Mouse (Mus musculus) C2C12 (cell line): ENCODE measurements at regions not wholly inside any gene's neighbourhood (a gene's known extent, or its start where the extent isn't known, plus 50 kb on each side); places are given as distances from the start of the nearest gene placed in this dataset.

ENCODE experiments used
- H3K27me3 ChIP-seq: one replicate; pipeline ENCODE4 v1.6.1; 2011; ENCODE audit not compliant: control insufficient read depth, insufficient read depth, insufficient read length
- H3K36me3 ChIP-seq: one replicate; pipeline ENCODE4 v1.6.1; 2011; ENCODE audit not compliant: control insufficient read depth, insufficient read depth
- H3K4me3 ChIP-seq: one replicate; pipeline ENCODE4 v1.5.1; 2011; ENCODE audit warnings: mild to moderate bottlenecking, control low read depth; ENCODE audit not compliant: poor library complexity, insufficient read depth, severe bottlenecking
- H3K79me2 ChIP-seq: one replicate; pipeline ENCODE4 v1.6.1; 2011; ENCODE audit not compliant: control insufficient read depth, insufficient read depth
- H3K79me3 ChIP-seq: one replicate; pipeline ENCODE4 v1.6.1; 2011; ENCODE audit warnings: low read depth, control low read depth
- H3ac ChIP-seq: one replicate; pipeline ENCODE3; 2011; ENCODE audit warnings: low read depth; ENCODE audit not compliant: control insufficient read depth, insufficient read length
- CEBPB ChIP-seq: IDR thresholded peaks from one replicate; pipeline ENCODE4 v1.6.1; 2011; ENCODE audit warnings: low read depth, mild to moderate bottlenecking, control low read depth, moderate library complexity
- CTCF ChIP-seq: IDR thresholded peaks from one replicate; pipeline ENCODE4 v1.5.1; 2011; ENCODE audit not compliant: control insufficient read depth, insufficient read depth, insufficient read length
- FOSL1 ChIP-seq: IDR thresholded peaks from one replicate; pipeline ENCODE4 v1.8.0; 2011; ENCODE audit warnings: mild to moderate bottlenecking, low read length; ENCODE audit not compliant: poor library complexity, insufficient read depth, severe bottlenecking
- MAX ChIP-seq: IDR thresholded peaks from one replicate; pipeline ENCODE4 v1.6.1; 2011; ENCODE audit warnings: mild to moderate bottlenecking, control low read depth
- MYOD1 ChIP-seq: IDR thresholded peaks from one replicate; pipeline ENCODE4 v1.6.1; 2011; ENCODE audit warnings: low read depth; ENCODE audit not compliant: control insufficient read depth, insufficient read length
- MYOG ChIP-seq: IDR thresholded peaks from one replicate; pipeline ENCODE4 v1.6.1; 2011; ENCODE audit not compliant: control insufficient read depth, insufficient read length; ENCODE audit errors: extremely low read depth
- USF1 ChIP-seq: IDR thresholded peaks from one replicate; pipeline ENCODE4 v1.6.1; 2011; ENCODE audit warnings: low read depth, mild to moderate bottlenecking, control low read depth, moderate library complexity

- TF ChIP-seq USF1 (no peak), MYOG (no peak), CTCF (no peak), FOSL1 (no peak), MAX (no peak), MYOD1 (no peak), CEBPB (no peak)
- no peak overlapping the region for H3ac ChIP-seq
- no peaks in the 10 kb centered on the region for H3K79me3 ChIP-seq
- no peaks in the 10 kb centered on the region for H3K36me3 ChIP-seq
- H3K79me2 ChIP-seq, result no peaks in the 10 kb centered on the region
- no peak overlapping the region for H3K4me3 ChIP-seq
- H3K27me3 ChIP-seq, result peaks cover 8% of the 10 kb centered on the region
Measured at GRCm38 (mm10) chr19:6639681-6640080, 96.8 kb upstream of the Slc22a12 start.

GRCm38 (mm10) chr19:6633400-6633799 is 90.6 kb upstream of the Slc22a12 start:
- H3K79me3 ChIP-seq, result no peaks in the 10 kb centered on the region
- no peaks in the 10 kb centered on the region for H3K79me2 ChIP-seq
- peaks cover 11% of the 10 kb centered on the region for H3K27me3 ChIP-seq
- TF ChIP-seq MAX (no peak), FOSL1 (no peak), MYOG (no peak), MYOD1 (no peak), USF1 (no peak), CTCF (no peak), CEBPB (no peak)
- H3K4me3 ChIP-seq, result no peak overlapping the region
- H3ac ChIP-seq, result no peak overlapping the region
- no peaks in the 10 kb centered on the region for H3K36me3 ChIP-seq

GRCm38 (mm10) chr19:6631817-6632216 is 89.0 kb upstream of the Slc22a12 start:
- Histone ChIP-seq H3K79me2 (no peaks in the 10 kb centered on the region), H3ac (no peak overlapping the region), H3K36me3 (no peaks in the 10 kb centered on the region), H3K79me3 (no peaks in the 10 kb centered on the region), H3K4me3 (no peak overlapping the region), H3K27me3 (peaks cover 22% of the 10 kb centered on the region)
- TF ChIP-seq MAX (no peak), MYOG (no peak), CEBPB (no peak), CTCF (no peak), FOSL1 (no peak), USF1 (no peak), MYOD1 (no peak)

GRCm38 (mm10) chr19:6630613-6630940 is 87.7 kb upstream of the Slc22a12 start:
- Histone ChIP-seq H3K36me3 (no peaks in the 10 kb centered on the region), H3K79me3 (no peaks in the 10 kb centered on the region), H3K4me3 (no peak overlapping the region), H3K27me3 (peaks cover 19% of the 10 kb centered on the region), H3K79me2 (no peaks in the 10 kb centered on the region), H3ac (no peak overlapping the region)
- TF ChIP-seq USF1 (no peak), CTCF (no peak)

GRCm38 (mm10) chr19:6629911-6630612 is 87.2 kb upstream of the Slc22a12 start:
- no peak overlapping the region for H3K4me3 ChIP-seq
- H3K79me2 ChIP-seq, result no peaks in the 10 kb centered on the region
- peaks cover 19% of the 10 kb centered on the region for H3K27me3 ChIP-seq
- no peak overlapping the region for H3ac ChIP-seq
- no peak for TF ChIP-seq MYOG
- no peak for TF ChIP-seq CEBPB
- no peak for TF ChIP-seq MYOD1
- no peak for TF ChIP-seq USF1
- no peak for TF ChIP-seq FOSL1
- no peak for TF ChIP-seq CTCF
- no peak for TF ChIP-seq MAX
- no peaks in the 10 kb centered on the region for H3K36me3 ChIP-seq
- no peaks in the 10 kb centered on the region for H3K79me3 ChIP-seq

GRCm38 (mm10) chr19:6625574-6625973 is 82.7 kb upstream of the Slc22a12 start:
- Histone ChIP-seq H3ac (no peak overlapping the region), H3K36me3 (no peaks in the 10 kb centered on the region), H3K27me3 (peaks cover 41% of the 10 kb centered on the region), H3K79me2 (no peaks in the 10 kb centered on the region), H3K4me3 (no peak overlapping the region), H3K79me3 (no peaks in the 10 kb centered on the region)
- TF ChIP-seq CEBPB (no peak), FOSL1 (no peak), MYOG (no peak), CTCF (no peak), USF1 (no peak), MAX (no peak), MYOD1 (no peak)
